Mouse (Mus musculus) intestine, embryonic 16.5 days (tissue): ENCODE results near the gene Knstrn. TPM values are rescaled to one million over a fixed set of nuclear protein-coding genes. Genes with fewer than 3 reads are reported as not detected.

ENCODE experiments used
- ATAC-seq: fragments of 200-750 bp; cut with Nextera tagmentation; 2 replicates; pipeline ENCODE4 v1.8.0; 2017; ENCODE audit warnings: moderate TSS enrichment, moderate library complexity
- H3K27ac ChIP-seq: fragments of 300-500 bp; sonication (generic); 2 replicates; pipeline ENCODE4 v1.5.1; 2014; ENCODE audit warnings: mild to moderate bottlenecking, low read length
- H3K27me3 ChIP-seq: fragments of 300-500 bp; sonication (generic); replicated peaks from 2 replicates; pipeline ENCODE4 v1.6.1; 2014; ENCODE audit warnings: low read length, control low read depth, mixed read lengths; ENCODE audit not compliant: control insufficient read depth, insufficient read depth
- H3K36me3 ChIP-seq: fragments of 300-500 bp; sonication (generic); 2 replicates; pipeline ENCODE4 v1.6.1; 2014; ENCODE audit warnings: low read length, control low read depth; ENCODE audit not compliant: control insufficient read depth, insufficient read depth
- H3K4me1 ChIP-seq: fragments of 300-500 bp; sonication (generic); 2 replicates; pipeline ENCODE4 v1.6.1; 2014; ENCODE audit warnings: low read length, control low read depth, mixed read lengths; ENCODE audit not compliant: control insufficient read depth, insufficient read depth
- H3K4me2 ChIP-seq: fragments of 300-500 bp; sonication (generic); 2 replicates; pipeline ENCODE4 v1.6.1; 2014; ENCODE audit warnings: low read depth, low read length, control low read depth
- H3K4me3 ChIP-seq: fragments of 300-500 bp; sonication (generic); 2 replicates; pipeline ENCODE4 v1.5.1; 2014; ENCODE audit warnings: mild to moderate bottlenecking, low read length
- H3K9ac ChIP-seq: fragments of 300-500 bp; sonication (generic); 2 replicates; pipeline ENCODE4 v1.6.1; 2014; ENCODE audit warnings: low read depth, low read length
- H3K9me3 ChIP-seq: fragments of 300-500 bp; sonication (generic); 2 replicates; pipeline ENCODE4 v1.6.1; 2016; ENCODE audit warnings: low read length, control low read depth; ENCODE audit not compliant: control insufficient read depth
- WGBS: fragments of 180-500 bp; shearing (Covaris S2); extraction: QIAGEN DNeasy Blood & Tissue Kit; methylation state at CpG from one replicate; pipeline ENCODE4 v1.1.7; 2014; 5-methylcytosine and 5-hydroxymethylcytosine counted together
- polyA plus RNA-seq: library from polyadenylated mRNA; unstranded; fragments of >200 nt; fragmentation: Nextera tagmentation; extraction: Ambion mirVana; gene quantifications from 2 replicates; pipeline ENCODE4 v1.2.1, GENCODE M21; 2015

Gene Knstrn
- polyA plus RNA-seq, 1 experiment from 2014 or later, result 85.7 TPM

DNA sequence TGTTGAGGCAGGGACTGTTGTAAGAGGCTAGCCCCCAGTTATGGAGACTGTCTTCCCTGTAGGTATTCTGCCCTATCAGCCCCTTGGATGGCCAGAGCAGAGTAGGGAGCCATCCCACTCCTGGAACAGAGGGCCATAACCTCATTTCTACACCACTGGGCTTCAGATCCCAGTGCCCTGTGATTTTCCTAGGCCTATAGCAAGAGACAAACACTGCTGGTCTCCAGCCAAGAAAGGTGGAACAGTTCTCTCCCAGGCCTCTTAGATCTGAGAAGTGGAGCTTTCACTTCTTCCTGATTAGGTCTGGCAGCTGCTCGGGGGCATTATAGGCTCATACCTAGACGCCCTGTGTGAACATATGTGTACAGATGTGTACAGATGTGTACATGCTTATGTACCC lies 37.5 kb upstream of the Knstrn start:
- no peak overlapping the region for H3K27ac ChIP-seq
- 0 out of 2 replicates have a peak overlapping the region, but pooled peaks have one; percentile 24 for H3K9ac ChIP-seq
- H3K9me3 ChIP-seq, result no peaks in the 10 kb centered on the region
- no peaks in the 10 kb centered on the region; the same call in 1 of the 2 replicates for H3K36me3 ChIP-seq
- H3K4me2 ChIP-seq, result no peak overlapping the region
- no peak overlapping the region for H3K4me3 ChIP-seq
- H3K27me3 ChIP-seq, result no peaks in the 10 kb centered on the region
- peaks cover 20% of the 10 kb centered on the region for H3K4me1 ChIP-seq
- no peak for ATAC-seq
- 74% methylated on average over 2 of the region's 2 CpGs for WGBS

DNA sequence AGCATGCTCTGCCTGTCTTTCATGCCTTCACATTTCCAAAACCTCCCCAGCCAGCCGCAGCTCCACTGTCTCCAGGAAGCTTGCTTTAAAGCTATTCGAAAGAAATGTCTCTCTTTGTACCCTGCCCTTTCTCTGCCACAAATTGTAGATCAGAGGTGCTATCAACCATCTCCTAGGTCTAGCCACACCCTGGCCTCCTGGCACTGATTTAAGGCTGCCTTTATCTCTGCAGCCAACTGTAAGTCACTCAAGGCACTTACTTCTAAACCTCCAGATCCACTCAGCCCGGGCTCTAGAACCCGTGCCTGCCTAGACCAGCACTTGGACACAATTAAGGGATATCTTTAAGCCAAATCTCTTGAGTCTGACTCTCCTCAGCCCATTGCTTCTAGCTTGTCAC lies 35.4 kb upstream of the Knstrn start:
- 74% methylated on average over 4 of the region's 4 CpGs for WGBS
- Histone ChIP-seq H3K27ac (no peak overlapping the region), H3K4me1 (peaks cover 20% of the 10 kb centered on the region)

DNA sequence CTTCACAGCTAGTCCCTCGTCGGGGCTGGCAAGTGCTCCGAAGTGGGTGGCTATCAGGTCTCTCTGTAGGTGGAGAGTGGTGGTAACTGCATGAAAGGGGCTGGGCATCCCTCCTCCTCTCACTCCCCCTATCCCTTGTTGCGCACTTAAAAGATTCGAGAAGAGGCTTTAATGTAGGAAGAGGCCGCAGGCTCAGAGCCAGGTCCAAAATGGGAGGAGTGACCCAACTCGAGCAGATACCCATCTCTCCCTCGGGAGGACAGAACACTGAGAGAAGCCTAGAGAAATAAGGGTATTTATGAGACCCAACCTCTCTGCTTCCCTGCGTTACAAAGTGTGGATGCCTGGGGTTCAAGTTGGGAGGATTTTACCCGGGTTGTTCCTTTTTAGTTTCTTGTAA lies 34.7 kb upstream of the Knstrn start:
- peak overlapping the region; percentile 62 for H3K4me2 ChIP-seq
- no peak for ATAC-seq
- H3K9me3 ChIP-seq, result no peaks in the 10 kb centered on the region
- H3K27me3 ChIP-seq, result no peaks in the 10 kb centered on the region
- peaks cover 19% of the 10 kb centered on the region for H3K4me1 ChIP-seq
- WGBS, result 12% methylated on average over 10 of the region's 10 CpGs
- peak overlapping the region; percentile 20; the same call in 1 of the 2 replicates for H3K9ac ChIP-seq
- no peaks in the 10 kb centered on the region for H3K36me3 ChIP-seq
- no peak overlapping the region for H3K27ac ChIP-seq
- peak overlapping the region; percentile 41 for H3K4me3 ChIP-seq

More for the DNA sequence above, 35.4 kb upstream of the Knstrn start:
- ATAC-seq, result no peak
- Histone ChIP-seq H3K27me3 (no peaks in the 10 kb centered on the region), H3K9me3 (no peaks in the 10 kb centered on the region), H3K9ac (no peak overlapping the region), H3K4me2 (no peak overlapping the region), H3K36me3 (no peaks in the 10 kb centered on the region; the same call in 1 of the 2 replicates), H3K4me3 (no peak overlapping the region)

DNA sequence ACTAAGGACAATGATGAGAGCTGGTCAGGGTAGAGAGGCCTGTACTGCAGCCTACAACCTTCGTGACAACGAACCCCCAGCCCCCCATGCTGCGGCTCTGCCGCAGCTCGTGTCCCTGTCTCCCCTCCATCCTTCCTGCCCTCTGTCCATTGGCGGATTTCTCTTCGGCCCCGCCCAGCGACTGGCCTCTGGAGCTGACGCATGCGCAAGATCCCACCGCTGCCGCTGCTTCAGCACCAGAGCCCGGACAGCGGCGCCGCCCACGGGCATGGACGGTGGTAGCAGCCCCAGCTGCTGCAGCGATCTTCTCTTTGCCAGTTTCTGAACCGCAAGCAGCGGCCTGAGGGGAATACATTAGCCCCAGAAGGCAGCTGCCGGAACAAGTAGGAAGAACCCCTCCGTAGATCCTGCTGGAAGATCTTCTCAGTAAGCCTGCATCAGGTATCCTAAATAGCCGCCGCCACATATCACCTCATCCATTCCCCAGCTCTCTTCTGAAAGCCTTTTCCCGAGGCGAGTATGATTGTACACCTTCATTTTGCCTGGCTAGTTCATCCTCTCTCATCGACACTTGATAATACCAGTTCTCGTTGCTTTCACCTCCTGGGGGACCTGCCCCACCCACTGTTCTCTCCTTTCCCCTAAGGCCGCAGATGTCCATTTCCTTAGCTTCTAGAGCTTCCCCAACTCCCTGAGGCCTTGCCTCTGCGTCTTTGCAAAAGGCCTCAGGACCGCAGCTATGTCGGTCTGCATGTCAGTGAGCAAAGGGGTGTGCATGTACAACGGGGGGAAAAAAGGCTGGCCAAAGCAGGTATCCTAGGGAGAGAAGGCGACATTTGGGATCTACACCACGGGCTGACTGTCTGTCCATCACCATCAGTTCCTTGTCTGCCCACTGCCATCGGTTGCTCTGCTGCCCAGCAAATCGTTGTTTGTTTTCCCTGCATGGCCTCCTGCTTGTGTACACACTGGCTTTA lies 34.0 kb upstream of the Knstrn start, which contains the start of gene Disp2:
Gene Disp2, plus strand, starts transcription at position 216 of the 977 bp plus-strand sequence.
- Histone ChIP-seq H3K4me2 (peak within 1 kb of the TSS; percentile 62), H3K27ac (no peak within 1 kb of the TSS), H3K9me3 (no peaks in the 10 kb centered on the region), H3K27me3 (no peaks in the 10 kb centered on the region), H3K36me3 (no peaks in the 10 kb centered on the region), H3K9ac (peak within 1 kb of the TSS; percentile 20; the same call in 1 of the 2 replicates), H3K4me3 (peak within 1 kb of the TSS; percentile 41), H3K4me1 (peaks cover 14% of the 10 kb centered on the region)
- 10% methylated on average over 39 of the region's 39 CpGs for WGBS
- peak; percentile 78 for ATAC-seq

DNA sequence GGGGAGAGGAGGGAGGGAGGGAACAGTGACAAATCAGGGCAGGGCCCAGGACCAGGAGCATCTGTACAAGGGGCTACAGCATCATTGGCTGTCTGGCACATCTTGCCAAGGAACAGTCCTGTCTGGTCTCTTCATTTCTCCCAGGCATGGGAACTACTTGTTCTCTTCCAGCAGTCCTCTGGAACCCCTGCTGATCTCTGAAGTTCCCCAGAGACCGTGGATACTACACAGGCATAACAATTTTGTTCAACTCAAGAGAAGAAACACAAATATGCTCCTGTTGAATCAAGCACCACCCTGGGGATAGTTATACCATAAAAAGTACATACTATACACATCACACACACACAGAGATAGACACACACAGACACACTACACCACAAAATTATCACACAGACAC lies 32.7 kb upstream of the Knstrn start:
- ATAC-seq, result no peak
- Histone ChIP-seq H3K27ac (no peak overlapping the region), H3K9me3 (no peaks in the 10 kb centered on the region), H3K36me3 (no peaks in the 10 kb centered on the region), H3K4me2 (no peak overlapping the region), H3K27me3 (no peaks in the 10 kb centered on the region), H3K4me1 (peaks cover 7% of the 10 kb centered on the region), H3K4me3 (no peak overlapping the region), H3K9ac (no peak overlapping the region)
- 50% methylated on average over 1 of the region's 1 CpGs for WGBS

DNA sequence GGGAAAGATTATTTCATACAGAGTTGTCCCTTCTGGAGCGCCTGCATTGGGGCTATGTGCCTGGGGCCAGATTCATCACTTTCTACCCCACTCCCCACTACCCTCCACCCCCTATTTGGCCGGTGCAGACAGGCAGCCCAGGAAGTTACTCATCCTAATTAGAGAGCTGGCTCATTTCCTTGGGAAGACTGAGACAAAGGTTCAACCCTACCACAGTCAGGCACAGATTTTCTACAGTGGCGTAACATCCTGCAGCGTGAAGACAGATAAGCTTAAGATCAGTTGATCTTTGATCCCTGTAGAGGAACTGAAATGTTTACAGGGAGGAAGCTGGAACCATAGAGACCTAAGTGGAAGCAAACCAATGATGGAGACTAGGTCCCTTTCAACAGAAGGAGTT lies 31.5 kb upstream of the Knstrn start:
- Histone ChIP-seq H3K9me3 (no peaks in the 10 kb centered on the region), H3K9ac (no peak overlapping the region), H3K27ac (no peak overlapping the region), H3K36me3 (no peaks in the 10 kb centered on the region), H3K4me3 (no peak overlapping the region), H3K4me2 (no peak overlapping the region), H3K27me3 (no peaks in the 10 kb centered on the region), H3K4me1 (peaks cover 5% of the 10 kb centered on the region)
- peak; percentile 38; the same call in 1 of the 2 replicates for ATAC-seq
- 48% methylated on average over 4 of the region's 4 CpGs for WGBS

DNA sequence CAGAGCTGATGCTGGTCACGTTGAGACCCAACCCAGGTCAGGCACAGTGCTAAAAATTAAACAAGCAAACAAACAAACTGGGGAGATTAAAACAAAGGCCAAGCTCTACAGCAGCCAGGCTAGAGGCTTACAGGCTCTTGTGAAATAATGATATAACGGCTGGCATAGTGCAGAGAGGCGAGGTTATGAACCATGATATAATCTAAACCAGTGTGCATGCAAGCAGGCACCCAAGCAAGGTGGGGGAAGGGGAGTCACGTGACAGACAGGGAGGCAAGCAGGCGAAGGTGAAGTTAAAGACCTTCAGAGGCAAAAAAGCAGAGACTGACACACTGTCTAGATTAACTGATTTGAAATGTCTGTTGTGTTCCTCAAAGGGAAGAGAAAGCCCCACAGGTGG lies 30.7 kb upstream of the Knstrn start:
- Histone ChIP-seq H3K4me1 (peaks cover 5% of the 10 kb centered on the region), H3K36me3 (no peaks in the 10 kb centered on the region), H3K27me3 (no peaks in the 10 kb centered on the region), H3K4me2 (no peak overlapping the region), H3K9ac (no peak overlapping the region), H3K4me3 (no peak overlapping the region), H3K27ac (no peak overlapping the region), H3K9me3 (no peaks in the 10 kb centered on the region)
- ATAC-seq, result no peak
- WGBS, result 52% methylated on average over 5 of the region's 5 CpGs

DNA sequence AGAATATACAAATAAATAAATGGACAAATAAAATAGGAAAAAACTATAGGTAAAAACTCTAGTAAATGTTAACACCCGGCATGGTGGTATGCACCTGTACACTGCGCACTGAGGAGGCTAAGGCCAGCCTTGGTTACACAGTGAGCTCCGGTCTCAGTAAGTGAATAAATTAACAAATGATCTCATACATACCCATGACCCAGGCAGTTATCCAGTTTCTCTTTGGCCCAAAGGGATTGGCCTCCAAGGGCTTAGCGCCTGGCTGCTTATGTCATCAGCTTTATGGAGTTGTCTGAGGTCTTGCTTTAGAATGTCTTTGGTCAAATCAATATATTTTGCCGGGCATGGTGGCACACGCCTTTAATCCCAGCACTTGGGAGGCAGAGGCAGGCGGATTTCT lies 30.1 kb upstream of the Knstrn start:
- Histone ChIP-seq H3K4me2 (no peak overlapping the region), H3K4me3 (no peak overlapping the region), H3K27me3 (no peaks in the 10 kb centered on the region), H3K9me3 (no peaks in the 10 kb centered on the region), H3K4me1 (peaks cover 3% of the 10 kb centered on the region), H3K9ac (no peak overlapping the region), H3K36me3 (no peaks in the 10 kb centered on the region), H3K27ac (no peak overlapping the region)
- WGBS, result 89% methylated on average over 7 of the region's 7 CpGs
- ATAC-seq, result no peak

DNA sequence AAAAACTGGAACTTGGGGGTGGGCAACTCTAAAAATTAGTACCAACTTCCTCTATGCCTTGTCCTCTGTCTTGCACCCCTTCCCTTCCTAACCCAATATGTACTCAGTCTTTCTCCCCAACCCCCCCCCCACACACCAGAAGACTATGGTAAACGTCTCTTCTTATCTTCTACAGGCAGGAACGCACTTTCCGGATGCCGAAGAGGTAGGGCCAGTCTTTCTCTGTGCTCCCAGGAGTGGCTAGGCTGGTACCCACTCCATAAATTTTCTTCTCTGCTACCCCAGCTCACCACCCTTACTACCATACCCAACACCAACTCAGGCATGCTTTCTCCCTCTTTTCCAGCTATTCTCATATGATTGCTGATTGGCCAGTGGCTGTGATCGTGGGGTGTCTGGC lies 27.3 kb upstream of the Knstrn start:
- Histone ChIP-seq H3K9me3 (no peaks in the 10 kb centered on the region), H3K27me3 (no peaks in the 10 kb centered on the region), H3K4me1 (peaks cover 8% of the 10 kb centered on the region; the same call in 1 of the 2 replicates), H3K4me3 (no peak overlapping the region), H3K36me3 (no peaks in the 10 kb centered on the region), H3K27ac (no peak overlapping the region), H3K9ac (no peak overlapping the region), H3K4me2 (no peak overlapping the region)
- 68% methylated on average over 5 of the region's 5 CpGs for WGBS
- ATAC-seq, result no peak
